Mouse (Mus musculus): ENCODE results near the gene Ryk. TPM values are rescaled to one million over a fixed set of nuclear protein-coding genes. Genes with fewer than 3 reads are reported as not detected.

The Ryk gene
- total RNA-seq (2021) (10 to 100 TPM; 53.8 to 71.2 TPM), polyA plus RNA-seq (2012; rRNA removed) (28.6 and 30.7 TPM in 2 replicates)
- long read RNA-seq, transcript Ryk-201 (15 exons, 2,852 nt), result minor isoform, 23 of 56 reads
- long read RNA-seq, transcript Ryk-203 (15 exons, 2,505 nt), result major isoform, 28 of 56 reads
- long read RNA-seq, partial matches to known transcripts, result 1 of 56 reads
- long read RNA-seq, other reads (novel, unspliced or antisense), result 4 of 56 reads

DNA sequence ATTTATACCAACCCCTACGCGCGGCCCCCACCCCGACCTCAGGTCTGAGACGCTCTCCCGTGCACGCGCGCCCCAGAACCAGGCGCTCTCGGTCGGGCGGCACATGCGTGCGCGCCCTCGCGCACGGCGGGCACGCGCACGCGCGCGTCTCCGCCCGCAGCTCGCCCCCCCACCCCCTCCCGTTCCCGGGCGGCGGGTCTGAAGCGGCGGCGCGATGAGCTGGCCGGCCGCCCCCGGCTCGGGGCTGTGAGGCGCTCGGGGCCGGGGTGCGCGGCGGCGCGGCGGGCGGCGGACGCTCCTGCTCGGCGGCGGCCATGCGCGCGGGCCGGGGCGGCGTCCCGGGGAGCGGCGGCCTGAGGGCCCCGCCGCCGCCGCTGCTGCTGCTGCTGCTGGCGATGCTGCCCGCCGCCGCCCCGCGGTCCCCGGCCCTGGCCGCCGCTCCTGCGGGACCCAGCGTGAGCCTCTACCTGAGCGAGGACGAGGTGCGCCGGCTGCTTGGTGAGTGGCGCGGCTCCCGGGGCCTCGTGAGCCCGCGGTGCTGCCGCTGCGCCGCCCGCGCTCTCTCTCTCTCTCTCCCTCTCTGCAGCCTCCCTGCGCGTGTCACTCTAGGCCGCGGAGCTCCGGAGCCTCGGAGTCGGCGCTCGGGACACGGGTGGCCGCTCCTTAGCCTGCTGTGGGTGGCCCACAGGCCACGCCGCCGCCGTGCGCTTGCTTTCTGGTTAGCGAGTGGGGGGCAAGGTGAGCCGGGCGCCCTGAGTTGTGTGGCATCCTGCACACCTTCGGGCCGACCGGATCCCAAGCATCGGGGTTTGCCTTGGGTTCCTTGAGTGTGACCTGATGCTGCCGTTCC is at the start of gene Ryk:
TSS of gene Ryk (plus strand) at position 176 of the 850 bp plus-strand sequence.
- DNase-seq, result peak; percentile 88

DNA sequence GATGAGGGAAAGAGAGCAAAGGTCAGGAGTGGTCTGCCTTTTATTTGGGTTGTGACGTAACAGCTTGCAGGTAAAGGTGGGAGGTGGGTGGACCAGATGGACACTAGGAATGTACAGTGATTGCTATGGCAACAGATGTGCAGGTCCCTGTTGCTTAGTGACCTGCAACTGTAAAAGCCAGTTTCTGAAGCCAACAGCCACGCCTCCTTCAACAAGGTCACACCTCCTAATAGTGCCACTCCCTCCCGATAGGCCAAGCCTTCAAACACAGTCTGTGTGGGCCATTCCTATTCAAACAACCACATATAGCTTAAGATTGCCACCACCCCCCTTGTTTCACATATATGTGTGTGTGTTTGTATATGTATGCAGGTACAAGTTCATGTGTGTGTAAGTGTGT is 45.2 kb upstream of the Ryk start:
- no peak for DNase-seq

- no peak for DNase-seq
Measured at GRCm38 (mm10) chr9:102791845-102792244, 42.9 kb upstream of the Ryk start.

- DNase-seq, result no peak
Measured at GRCm38 (mm10) chr9:102792836-102793235, 41.9 kb upstream of the Ryk start.

DNA sequence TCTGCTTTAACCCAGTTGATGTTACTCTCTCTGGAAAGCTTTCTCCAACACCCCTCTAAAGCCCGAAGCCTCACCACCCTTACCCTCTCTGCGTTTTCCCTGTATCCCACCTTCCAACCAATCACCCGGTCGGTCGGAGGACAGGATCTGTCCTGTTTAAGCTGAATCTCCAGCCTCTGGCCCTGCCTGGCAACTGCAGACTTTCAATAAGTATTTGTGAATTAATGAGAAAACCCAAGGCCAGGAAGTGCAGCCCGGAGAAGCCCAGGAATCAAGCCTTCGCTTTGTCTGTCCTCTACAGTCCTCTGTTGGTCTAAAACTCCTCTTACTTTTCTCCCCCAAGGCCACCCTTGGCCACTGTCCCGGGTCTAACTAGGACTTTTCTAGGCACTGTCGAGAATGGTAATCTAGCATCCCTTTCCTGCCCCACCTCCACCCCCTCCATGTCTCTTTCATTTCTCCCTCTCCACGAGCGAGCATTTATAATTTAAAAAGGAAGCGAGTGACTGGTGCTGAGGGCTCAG is 41.4 kb upstream of the Ryk start:
- DNase-seq, result peak; percentile 64

- peak; percentile 55 for DNase-seq
Measured at GRCm38 (mm10) chr9:102798406-102798805, 36.3 kb upstream of the Ryk start.

GRCm38 (mm10) chr9:102806056-102806573 is 28.6 kb upstream of the Ryk start:
- DNase-seq, result no peak

- DNase-seq, result no peak
Measured at GRCm38 (mm10) chr9:102811192-102811591, 23.5 kb upstream of the Ryk start.

GRCm38 (mm10) chr9:102818228-102818627 is 16.5 kb upstream of the Ryk start:
- DNase-seq, result no peak

GRCm38 (mm10) chr9:102828604-102829003 is 6.1 kb upstream of the Ryk start:
- no peak for DNase-seq

DNA sequence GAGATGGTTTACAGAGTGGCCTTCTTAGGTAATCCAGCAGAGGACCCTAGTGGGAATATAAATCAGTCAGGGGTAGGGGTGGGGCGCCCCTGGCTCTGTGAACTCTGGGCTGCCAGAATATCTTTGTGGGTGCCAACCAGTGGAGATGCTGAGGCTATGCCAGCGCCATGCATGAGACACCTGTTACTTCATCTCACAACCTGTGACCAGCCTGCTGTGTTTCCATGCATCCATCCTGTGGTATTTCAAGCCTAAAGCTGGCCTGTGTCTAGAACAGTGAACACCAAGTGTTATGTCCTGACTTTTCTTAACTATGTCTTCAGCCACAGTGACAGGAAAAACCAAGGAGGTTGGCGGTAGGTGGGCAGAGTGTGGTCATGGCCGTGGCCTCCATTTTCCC is 3.2 kb upstream of the Ryk start:
- no peak for DNase-seq

DNA sequence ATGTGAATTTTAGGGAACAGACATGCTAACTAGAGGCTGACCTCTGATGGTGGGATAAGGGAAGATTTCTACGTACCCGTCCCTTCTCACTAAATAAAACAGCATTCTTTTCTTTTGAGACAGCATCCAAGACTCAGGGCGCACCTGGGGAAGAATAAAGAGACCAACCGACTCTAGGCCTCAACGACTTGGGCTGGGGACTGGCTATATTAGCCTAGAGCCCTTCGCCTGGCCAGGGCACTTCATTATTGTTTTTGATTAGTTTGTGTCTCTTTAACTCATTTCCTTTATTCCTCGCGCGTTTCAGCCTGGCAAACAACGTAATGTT is 339 bp upstream of the Ryk start:
- no peak for DNase-seq

DNA sequence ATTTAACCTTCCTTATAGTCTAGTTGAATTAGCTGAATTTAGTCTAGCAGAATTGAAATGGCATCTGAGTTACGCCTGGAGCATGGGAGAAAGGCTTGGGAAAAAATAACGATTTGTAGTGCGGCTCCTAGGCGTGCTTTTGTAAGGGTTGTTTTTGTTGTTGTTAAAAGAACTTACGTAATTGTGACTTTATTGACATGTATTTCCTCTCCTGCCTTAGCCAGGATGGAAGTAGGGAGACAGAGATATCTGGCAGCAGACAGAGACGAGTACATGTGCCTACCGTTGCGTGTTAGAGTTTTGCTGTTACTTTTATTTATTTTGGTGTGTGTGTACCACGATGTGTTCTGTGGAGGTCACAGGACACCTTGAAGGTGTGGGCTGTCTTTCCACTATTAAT is 1.6 kb downstream of the Ryk start:
- DNase-seq, result no peak

- peak; percentile 56 for DNase-seq
Measured at GRCm38 (mm10) chr9:102840792-102841778, 6.4 kb downstream of the Ryk start.

DNA sequence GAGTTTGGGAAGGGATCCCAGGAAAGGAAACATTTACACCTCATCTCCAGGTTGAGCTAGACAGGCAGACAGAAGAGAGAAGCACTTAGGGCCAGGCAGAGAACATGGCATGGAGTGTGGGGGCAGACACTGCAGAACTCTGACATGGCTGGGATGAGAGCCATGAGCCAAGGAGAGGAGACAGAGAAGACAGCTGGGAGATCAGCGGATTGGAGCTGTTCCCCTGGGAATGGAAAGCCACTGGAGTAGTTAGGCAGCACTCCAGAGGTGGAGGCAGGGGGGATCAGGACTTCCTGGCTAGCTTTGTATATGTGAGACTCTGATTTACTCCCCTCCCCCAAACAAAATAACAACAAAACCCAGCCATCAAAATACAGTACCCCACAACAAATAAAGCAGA is 7.1 kb downstream of the Ryk start:
- no peak for DNase-seq

GRCm38 (mm10) chr9:102842498-102842897 is 7.8 kb downstream of the Ryk start:
- DNase-seq, result no peak

- peak; percentile 59 for DNase-seq
Measured at GRCm38 (mm10) chr9:102843577-102843976, 8.9 kb downstream of the Ryk start.

DNA sequence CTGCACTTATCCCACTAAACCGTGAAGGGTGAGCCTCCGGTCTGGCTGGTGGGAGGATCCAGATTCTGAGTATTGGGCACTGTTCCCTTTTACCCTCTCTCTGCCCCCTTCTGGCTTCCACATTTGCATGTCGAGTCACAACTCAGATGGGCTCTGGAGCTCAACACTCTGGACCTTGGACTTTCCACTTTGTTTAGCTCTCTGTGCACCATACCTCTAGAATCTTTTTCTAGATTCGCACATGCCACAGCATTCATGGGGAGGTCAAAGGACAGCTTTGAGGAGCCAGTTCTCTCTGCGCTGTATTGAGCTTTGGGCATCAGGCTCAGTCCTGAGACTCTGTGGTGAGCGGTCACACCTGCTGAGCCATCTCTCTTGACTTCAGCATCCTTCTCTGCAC is 11.1 kb downstream of the Ryk start:
- DNase-seq, result no peak

GRCm38 (mm10) chr9:102846348-102846747 is 11.6 kb downstream of the Ryk start:
- DNase-seq, result no peak

- DNase-seq, result no peak
Measured at GRCm38 (mm10) chr9:102852076-102853022, 17.6 kb downstream of the Ryk start.

DNA sequence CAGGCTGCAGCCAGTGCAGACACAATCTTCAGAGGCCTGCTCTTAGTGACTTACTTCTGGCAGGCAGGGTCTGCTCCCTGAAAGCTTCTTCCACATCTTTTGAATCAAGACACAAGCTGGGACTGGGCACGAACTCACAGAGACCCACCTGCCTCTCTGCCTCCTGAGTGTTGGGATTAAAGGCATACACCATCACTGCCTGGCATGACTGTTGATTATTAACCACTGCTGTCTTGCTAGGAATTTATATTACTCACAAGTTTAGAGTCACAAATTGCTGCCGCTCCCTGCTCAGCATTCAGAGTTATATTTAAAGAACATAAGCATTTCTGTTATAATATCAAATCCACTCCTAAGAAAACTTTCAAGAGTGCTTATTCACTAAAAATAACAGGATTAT is 23.1 kb downstream of the Ryk start:
- no peak for DNase-seq
